Mouse (Mus musculus) C2C12 (cell line): ENCODE results near the gene Cul7.

ENCODE experiments used
- CEBPB ChIP-seq: IDR thresholded peaks from one replicate; pipeline ENCODE4 v1.6.1; 2011; ENCODE audit warnings: low read depth, mild to moderate bottlenecking, control low read depth, moderate library complexity
- CTCF ChIP-seq: IDR thresholded peaks from one replicate; pipeline ENCODE4 v1.5.1; 2011; ENCODE audit not compliant: control insufficient read depth, insufficient read depth, insufficient read length
- FOSL1 ChIP-seq: IDR thresholded peaks from one replicate; pipeline ENCODE4 v1.8.0; 2011; ENCODE audit warnings: mild to moderate bottlenecking, low read length; ENCODE audit not compliant: poor library complexity, insufficient read depth, severe bottlenecking
- MAX ChIP-seq: IDR thresholded peaks from one replicate; pipeline ENCODE4 v1.6.1; 2011; ENCODE audit warnings: mild to moderate bottlenecking, control low read depth
- MYOD1 ChIP-seq: IDR thresholded peaks from one replicate; pipeline ENCODE4 v1.6.1; 2011; ENCODE audit warnings: low read depth; ENCODE audit not compliant: control insufficient read depth, insufficient read length
- MYOG ChIP-seq: IDR thresholded peaks from one replicate; pipeline ENCODE4 v1.6.1; 2011; ENCODE audit not compliant: control insufficient read depth, insufficient read length; ENCODE audit errors: extremely low read depth
- USF1 ChIP-seq: IDR thresholded peaks from one replicate; pipeline ENCODE4 v1.6.1; 2011; ENCODE audit warnings: low read depth, mild to moderate bottlenecking, control low read depth, moderate library complexity

DNA sequence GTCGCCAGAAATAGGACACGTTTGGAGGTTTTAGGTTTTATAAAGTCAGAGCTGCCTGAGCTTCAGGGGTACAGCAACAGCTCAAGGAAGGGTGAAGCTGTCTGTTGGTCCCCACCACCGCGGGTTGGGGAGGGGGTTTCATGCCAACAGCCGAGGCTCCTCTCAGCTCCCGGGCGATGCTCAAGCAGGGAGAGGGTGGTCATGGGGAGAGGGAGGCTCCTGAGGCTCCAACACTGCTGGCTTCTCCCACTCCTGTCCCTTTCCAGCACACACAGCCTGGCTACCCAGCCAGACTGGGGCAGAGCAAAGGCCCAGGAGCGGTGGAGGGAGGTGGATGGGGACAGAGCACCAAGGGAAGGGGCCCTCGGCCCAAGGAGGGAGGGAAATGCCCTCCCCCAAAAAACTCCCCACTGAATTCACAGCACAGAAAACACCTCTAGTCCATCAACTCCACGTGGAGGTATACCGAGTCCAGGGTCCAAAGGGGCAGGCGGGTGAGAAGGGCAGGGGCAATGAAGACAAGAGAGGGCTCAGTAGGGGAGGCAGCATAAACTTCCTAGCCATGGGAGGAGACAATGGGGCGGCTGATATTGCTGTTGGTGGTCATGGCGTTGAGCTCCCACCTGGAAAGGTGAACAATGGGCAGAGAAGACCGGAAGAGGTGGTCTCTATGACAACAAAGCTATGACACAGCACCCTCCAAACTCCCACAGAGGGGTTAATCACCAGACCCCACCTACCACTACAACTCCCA, 24.6 kb downstream of the Cul7 start:
- no peak for TF ChIP-seq CTCF
- TF ChIP-seq USF1: no peak
- TF ChIP-seq CEBPB: no peak
- no peak for TF ChIP-seq MAX
- no peak for TF ChIP-seq MYOG
- no peak for TF ChIP-seq MYOD1
- no peak for TF ChIP-seq FOSL1
